Mouse (Mus musculus) CH12.LX (cell line): ENCODE results near the gene Tmod1. TPM values are rescaled to one million over a fixed set of nuclear protein-coding genes. Genes with fewer than 3 reads are reported as not detected.

Experiments used
- DNase-seq: peaks from one replicate; pipeline ENCODE4 v3.0.0-alpha.2; 2013; ENCODE audit errors: extremely low read depth
- H3K27ac ChIP-seq: 2 replicates; pipeline ENCODE4 v1.5.1; 2012; ENCODE audit warnings: low read depth, mild to moderate bottlenecking, control low read depth, moderate library complexity; ENCODE audit not compliant: insufficient read depth
- H3K27me3 ChIP-seq: replicated peaks from 2 replicates; pipeline ENCODE3; 2012; ENCODE audit warnings: inconsistent platforms
- H3K36me3 ChIP-seq, 2 experiments: replicated peaks in 1 of 2; 2 replicates each; pipeline versions ENCODE3 to v1.6.1; 2012; ENCODE audit warnings: inconsistent platforms in 1 of 2, low read length in 1 of 2, mild to moderate bottlenecking in 1 of 2, mixed read lengths in 1 of 2, moderate library complexity in 1 of 2; ENCODE audit not compliant: control insufficient read depth in 1 of 2, insufficient read depth in 1 of 2
- H3K4me1 ChIP-seq, 2 experiments: 2 replicates each; pipeline ENCODE4 v1.6.1; 2012; ENCODE audit warnings: inconsistent platforms in 1 of 2, moderate library complexity in 1 of 2; ENCODE audit not compliant: insufficient read depth in 2 of 2, control insufficient read depth in 1 of 2
- H3K4me2 ChIP-seq: 2 replicates; pipeline ENCODE4 v1.6.1; 2012; ENCODE audit warnings: low read depth, mild to moderate bottlenecking, control low read depth; ENCODE audit not compliant: poor library complexity, insufficient read depth, severe bottlenecking
- H3K4me3 ChIP-seq, 3 experiments: fragments of 150-350 bp in 1 of 3; sonication (generic) in 1 of 3; replicated peaks in 1 of 3; 2 replicates each; pipeline versions ENCODE3 to v1.5.1; 2011 to 2012; ENCODE audit warnings: low read depth in 2 of 3, low read length in 2 of 3, mild to moderate bottlenecking in 2 of 3, moderate library complexity in 2 of 3, control low read depth in 1 of 3, improper control_type of control experiment in 1 of 3, inconsistent platforms in 1 of 3, mixed read lengths in 1 of 3; ENCODE audit not compliant: poor library complexity in 1 of 3
- H3K79me2 ChIP-seq: replicated peaks from 2 replicates; pipeline ENCODE4 v1.6.1; 2012; ENCODE audit warnings: mild to moderate bottlenecking, moderate library complexity; ENCODE audit not compliant: control insufficient read depth, poor library complexity, insufficient read depth, severe bottlenecking; ENCODE audit errors: extremely low read depth
- H3K9ac ChIP-seq: 2 replicates; pipeline ENCODE4 v1.6.1; 2012; ENCODE audit warnings: low read depth, mild to moderate bottlenecking, control low read depth, moderate library complexity; ENCODE audit not compliant: insufficient read depth
- H3K9me3 ChIP-seq: replicated peaks from 2 replicates; pipeline ENCODE3; 2012; ENCODE audit warnings: low read length, inconsistent platforms, mixed read lengths
- BHLHE40 ChIP-seq: IDR thresholded peaks from 2 replicates; pipeline ENCODE4 v1.6.1; 2011; ENCODE audit warnings: mild to moderate bottlenecking, low read depth, low read length, improper control_type of control experiment
- CHD2 ChIP-seq: IDR thresholded peaks from 2 replicates; pipeline ENCODE4 v1.6.1; 2011; ENCODE audit warnings: low read length, improper control_type of control experiment
- ELF1 ChIP-seq: IDR thresholded peaks from 2 replicates; pipeline ENCODE4 v1.6.1; 2014; ENCODE audit warnings: low read depth, mild to moderate bottlenecking, inconsistent platforms, low read length, improper control_type of control experiment
- HCFC1 ChIP-seq: IDR thresholded peaks from 2 replicates; pipeline ENCODE4 v1.6.1; 2012; ENCODE audit warnings: low read depth, mild to moderate bottlenecking, inconsistent platforms, low read length, improper control_type of control experiment
- IRF4 ChIP-seq: IDR thresholded peaks from 2 replicates; pipeline ENCODE4 v1.6.1; 2014; ENCODE audit warnings: low read depth, mild to moderate bottlenecking, inconsistent platforms, low read length, improper control_type of control experiment
- JUND ChIP-seq: conservative IDR thresholded peaks from 2 replicates; pipeline ENCODE4 v1.6.1; 2011; ENCODE audit warnings: low read depth, low read length, improper control_type of control experiment
- KAT2A ChIP-seq: IDR thresholded peaks from 2 replicates; pipeline ENCODE4 v1.6.1; 2012; ENCODE audit warnings: low read length, improper control_type of control experiment, inconsistent platforms; ENCODE audit not compliant: insufficient replicate concordance
- MAX ChIP-seq: IDR thresholded peaks from 2 replicates; pipeline ENCODE4 v1.6.1; 2011; ENCODE audit warnings: low read length, improper control_type of control experiment
- MAZ ChIP-seq: IDR thresholded peaks from 2 replicates; pipeline ENCODE4 v1.6.1; 2012; ENCODE audit warnings: low read depth, mild to moderate bottlenecking, inconsistent platforms, low read length, improper control_type of control experiment, moderate library complexity
- MXI1 ChIP-seq: IDR thresholded peaks from 2 replicates; pipeline ENCODE4 v1.6.1; 2011; ENCODE audit warnings: mild to moderate bottlenecking, low read depth, low read length, improper control_type of control experiment
- NELFE ChIP-seq: IDR thresholded peaks from 2 replicates; pipeline ENCODE4 v1.6.1; 2011; ENCODE audit warnings: low read depth, low read length, improper control_type of control experiment
- NRF1 ChIP-seq: IDR thresholded peaks from 2 replicates; pipeline ENCODE4 v1.6.1; 2014; ENCODE audit warnings: low read depth, mild to moderate bottlenecking, inconsistent platforms, low read length, improper control_type of control experiment, moderate library complexity
- POLR2AphosphoS2 ChIP-seq: IDR thresholded peaks from 2 replicates; pipeline ENCODE4 v1.6.1; 2011; ENCODE audit warnings: low read depth, low read length, improper control_type of control experiment
- RCOR1 ChIP-seq: conservative IDR thresholded peaks from 2 replicates; pipeline ENCODE4 v1.6.1; 2012; ENCODE audit warnings: low read depth, mild to moderate bottlenecking, inconsistent platforms, low read length, improper control_type of control experiment
- SIN3A ChIP-seq: IDR thresholded peaks from 2 replicates; pipeline ENCODE4 v1.6.1; 2012; ENCODE audit warnings: low read length, improper control_type of control experiment, inconsistent platforms
- SMC3 ChIP-seq: IDR thresholded peaks from 2 replicates; pipeline ENCODE4 v1.6.1; 2011; ENCODE audit warnings: low read depth, low read length, improper control_type of control experiment
- TBP ChIP-seq: conservative IDR thresholded peaks from 2 replicates; pipeline ENCODE4 v1.6.1; 2011; ENCODE audit warnings: low read depth, low read length, improper control_type of control experiment
- USF1 ChIP-seq: IDR thresholded peaks from 2 replicates; pipeline ENCODE4 v1.6.1; 2014; ENCODE audit warnings: low read depth, mild to moderate bottlenecking, inconsistent platforms, low read length, improper control_type of control experiment
- USF2 ChIP-seq: conservative IDR thresholded peaks from 2 replicates; pipeline ENCODE4 v1.6.1; 2011; ENCODE audit warnings: low read depth, low read length, improper control_type of control experiment
- ZC3H11A ChIP-seq: IDR thresholded peaks from 2 replicates; pipeline ENCODE4 v1.6.1; 2012; ENCODE audit warnings: low read depth, mild to moderate bottlenecking, inconsistent platforms, low read length, improper control_type of control experiment
- ZKSCAN1 ChIP-seq: IDR thresholded peaks from 2 replicates; pipeline ENCODE4 v1.6.1; 2012; ENCODE audit warnings: low read depth, inconsistent platforms, low read length, improper control_type of control experiment, borderline replicate concordance
- dilution Hi-C: fragments of 300-500 bp; cut with MboI; formaldehyde crosslinking; loops from 2 replicates; pipeline ENCODE4 v1.14.3; 2020; ENCODE audit warnings: low sequenced_read_pairs; ENCODE audit not compliant: extremely low pct_unique_long_range_greater_than_20kb, extremely low pct_ligation_motif_present
- in situ Hi-C: fragments of 300-500 bp; cut with MboI; formaldehyde crosslinking; loops from 3 replicates; pipeline ENCODE4 v1.14.3; 2019; ENCODE audit warnings: low sequenced_read_pairs, low pct_ligation_motif_present, low pct_unique_long_range_greater_than_20kb, mixed read lengths
- polyA plus RNA-seq: library from polyadenylated mRNA; unstranded; fragments of >175 nt; gene quantifications from 2 replicates; pipeline ENCODE4 v1.2.1, GENCODE M21; 2012; ENCODE audit warnings: low read depth; ENCODE audit not compliant: insufficient read length
- total RNA-seq, 2 experiments: library from RNA; depleted of rRNA; stranded (reverse); fragments of 300-350 nt in 1 of 2; fragments of >200 nt in 1 of 2; gene quantifications; 2 replicates each; pipeline ENCODE4 v1.2.3; 2012 to 2014

Gene Tmod1
- total and polyA plus RNA-seq, 3 experiments: 0.93 to 3.1 (median 2.5) TPM

DNA sequence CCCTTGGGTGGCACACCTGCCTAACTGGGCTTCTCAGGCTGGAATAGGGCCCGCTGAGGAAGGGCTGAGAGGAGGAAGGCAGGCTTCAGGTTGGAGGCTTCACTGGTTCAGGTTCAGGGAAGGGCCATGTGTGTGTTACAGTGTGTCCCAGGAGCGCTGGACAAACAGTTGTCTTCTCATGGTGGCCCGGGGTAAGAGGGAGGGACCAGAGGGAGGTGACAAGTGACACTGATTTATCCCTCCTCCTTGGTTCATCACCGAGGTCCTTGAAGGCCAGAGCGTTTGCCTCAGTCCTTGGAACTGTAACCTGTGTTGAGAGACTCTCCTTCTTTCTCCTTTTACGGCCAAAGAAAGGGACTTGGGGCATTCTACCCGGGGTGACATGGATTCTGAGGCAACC lies 61.8 kb downstream of the Tmod1 start:
- no peak for DNase-seq
- Histone ChIP-seq H3K27ac (no peak overlapping the region), H3K36me3 (peaks cover 0 to 17% of the 10 kb centered on the region in 2 experiments), H3K9ac (no peak overlapping the region), H3K4me2 (no peak overlapping the region), H3K9me3 (no peaks in the 10 kb centered on the region), H3K4me3 (no peak overlapping the region), H3K4me1 (peaks cover 27 to 46% of the 10 kb centered on the region in 2 experiments), H3K27me3 (no peaks in the 10 kb centered on the region), H3K79me2 (no peaks in the 10 kb centered on the region)
- in situ Hi-C loops (no loop called here), dilution Hi-C loops (no loop called here)
- TF ChIP-seq ZKSCAN1 (no peak), MXI1 (no peak)

DNA sequence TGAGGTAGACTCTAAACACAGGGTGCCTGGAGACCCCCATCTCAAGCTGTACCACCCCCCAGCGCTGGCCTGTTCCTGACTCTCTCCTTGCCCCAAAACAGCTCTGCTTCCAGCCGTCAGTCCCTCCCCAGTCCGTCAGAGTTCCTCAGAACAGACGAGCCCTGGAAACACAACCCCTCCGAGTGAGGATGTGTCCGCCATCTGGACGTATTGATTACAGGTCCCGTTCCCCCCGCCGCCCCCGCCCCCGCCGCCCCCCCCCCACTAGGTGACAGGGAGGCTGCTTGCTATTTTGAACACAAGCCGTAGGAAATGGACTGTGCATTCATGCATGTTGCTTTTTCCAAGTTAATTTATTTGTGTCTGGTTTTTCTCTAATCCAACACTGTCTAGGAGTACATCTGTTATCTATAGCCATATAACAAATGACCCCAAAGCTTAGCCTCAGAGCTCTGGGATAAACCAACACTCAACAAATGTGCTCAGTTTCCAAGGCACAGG lies 62.5 kb downstream of the Tmod1 start:
- in situ Hi-C loops: no loop called here
- H3K4me2 ChIP-seq: no peak overlapping the region
- no peaks in the 10 kb centered on the region for H3K79me2 ChIP-seq
- dilution Hi-C loops: no loop called here
- DNase-seq: no peak
- no peak overlapping the region for H3K4me3 ChIP-seq
- no peaks in the 10 kb centered on the region for H3K27me3 ChIP-seq
- peaks cover 0 to 16% of the 10 kb centered on the region in 2 experiments for H3K36me3 ChIP-seq
- H3K4me1 ChIP-seq: peaks cover 20 to 39% of the 10 kb centered on the region in 2 experiments
- no peak overlapping the region for H3K9ac ChIP-seq
- no peaks in the 10 kb centered on the region for H3K9me3 ChIP-seq
- TF ChIP-seq ZC3H11A: no peak
- no peak for TF ChIP-seq SMC3
- TF ChIP-seq SIN3A: no peak
- TF ChIP-seq IRF4: no peak
- H3K27ac ChIP-seq: no peak overlapping the region

DNA sequence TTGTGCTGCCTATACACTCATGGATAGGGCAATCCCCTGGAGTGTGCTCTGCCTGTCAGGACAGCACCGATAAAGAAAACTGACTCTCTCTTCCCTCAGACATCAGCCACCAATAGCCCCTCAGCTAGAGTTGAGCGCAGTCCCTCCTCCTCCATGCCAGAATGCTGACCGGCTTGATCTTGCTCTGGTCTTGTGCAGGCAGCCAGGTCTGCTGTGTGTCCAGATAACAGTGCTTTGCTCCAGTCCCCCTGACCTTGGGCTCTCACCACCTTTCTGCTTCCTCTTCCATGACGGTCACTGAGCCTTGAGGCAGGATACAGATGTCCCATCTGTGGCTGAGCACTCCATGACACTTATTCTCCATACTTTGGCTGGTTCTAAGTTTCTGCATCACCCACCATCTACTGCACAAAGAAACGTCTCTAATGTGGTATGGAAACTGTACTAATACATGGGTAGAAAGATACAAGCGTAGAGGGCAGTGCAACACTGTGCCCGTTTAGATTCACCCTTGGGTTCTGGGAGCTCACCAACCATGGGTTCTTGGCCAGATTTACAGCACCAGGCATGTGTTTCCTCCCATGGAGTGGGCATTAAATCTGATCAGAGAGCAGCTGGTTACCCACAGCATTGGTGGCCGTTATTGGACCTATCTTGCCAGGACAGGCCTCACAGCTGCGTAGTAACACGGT lies 63.5 kb downstream of the Tmod1 start:
- Histone ChIP-seq H3K79me2 (no peaks in the 10 kb centered on the region), H3K4me2 (no peak overlapping the region), H3K36me3 (peaks cover 0 to 13% of the 10 kb centered on the region in 2 experiments), H3K27me3 (no peaks in the 10 kb centered on the region), H3K4me1 (peaks cover 16 to 29% of the 10 kb centered on the region in 2 experiments), H3K4me3 (no peak overlapping the region), H3K9me3 (no peaks in the 10 kb centered on the region), H3K9ac (no peak overlapping the region), H3K27ac (no peak overlapping the region)
- in situ Hi-C loops (no loop called here), dilution Hi-C loops (no loop called here)
- no peak for DNase-seq
- TF ChIP-seq USF1 (no peak), ZC3H11A (no peak), SIN3A (no peak), NRF1 (no peak), USF2 (no peak), NELFE (no peak), TBP (no peak), MAZ (no peak), KAT2A (no peak), CHD2 (no peak), HCFC1 (no peak), ELF1 (no peak), JUND (no peak), POLR2AphosphoS2 (no peak), RCOR1 (no peak), BHLHE40 (no peak), MAX (no peak)
